In genomic region chr4:29525769-29526658, GRCm38 (mm10) we compare ENCODE assay signal across 12 mouse cellular contexts.
DNase-seq lines count a peak whose midpoint lies in the region; ATAC-seq lines count a peak whose summit lies in the region.
"Had no signal": no experiment of that assay in that cellular context is flagged by ENCODE, and none has a peak within 500 bp of the region (broad histone marks: within the 10 kb centered on the region; RNA-seq: fewer than 3 reads in every experiment).

No protein-coding gene starts in this region.

- H3K9me3 ChIP-seq in midbrain, embryonic 14.5 days (ENCODE audit: control insufficient read depth, low read length) = no peaks in the 10 kb centered on the region
- no peaks in the 10 kb centered on the region for H3K9me3 ChIP-seq in midbrain, embryonic 11.5 days (ENCODE audit: control insufficient read depth, low read length)

- no peaks in the 10 kb centered on the region for H3K36me3 ChIP-seq in midbrain, embryonic 14.5 days (ENCODE audit: control insufficient read depth, insufficient read depth, low read length)
- no peaks in the 10 kb centered on the region for H3K36me3 ChIP-seq in midbrain, embryonic 11.5 days (ENCODE audit: control insufficient read depth, insufficient read depth, low read length)

- peak; percentile 6 for DNase-seq in cerebellum, adult 11-12 months
- DNase-seq in cerebellum, adult 9-11 months = no peak
- DNase-seq in midbrain, embryonic 14.5 days = peak; percentile 12
- no peak for DNase-seq in midbrain, embryonic 11.5 days (ENCODE audit: low spot score, missing footprints)
- DNase-seq in layer of hippocampus, adult 9-10 months (ENCODE audit: low spot score) = peak; percentile 36
- DNase-seq in right cerebral cortex, postnatal 36 days (ENCODE audit: low spot score in 2 of 2) = peak; percentile 50 to 60
- DNase-seq in spleen, postnatal 10 days (ENCODE audit: low spot score in 2 of 2) = no peak
- DNase-seq in thymus, postnatal 0 days (ENCODE audit: low spot score) = no peak
- DNase-seq: gastrocnemius, adult 2 months; thymus, postnatal 36 days had no signal

- H3K4me3 ChIP-seq in midbrain, embryonic 14.5 days (replicated peaks; ENCODE audit: low read depth, low read length) = no peak overlapping the region
- no peak overlapping the region for H3K4me3 ChIP-seq in midbrain, embryonic 11.5 days (ENCODE audit: low read depth, low read length)
- H3K4me3 ChIP-seq: gastrocnemius, adult 2 months had no signal

- 88% methylated on average over 5 of the region's 5 CpGs for WGBS in midbrain, embryonic 14.5 days
- 86% methylated on average over 5 of the region's 5 CpGs for WGBS in midbrain, embryonic 11.5 days

- H3K4me1 ChIP-seq in midbrain, embryonic 14.5 days (ENCODE audit: control insufficient read depth, insufficient read depth, low read length) = no peaks in the 10 kb centered on the region
- H3K4me1 ChIP-seq in midbrain, embryonic 11.5 days (ENCODE audit: control insufficient read depth, insufficient read depth, low read length) = no peaks in the 10 kb centered on the region

- H3K9ac ChIP-seq in midbrain, embryonic 14.5 days (replicated peaks; ENCODE audit: low read length) = no peak overlapping the region
- H3K9ac ChIP-seq in midbrain, embryonic 11.5 days (ENCODE audit: low read length) = no peak overlapping the region

- H3K27ac ChIP-seq in midbrain, embryonic 14.5 days (replicated peaks; ENCODE audit: low read depth, low read length) = no peak overlapping the region
- H3K27ac ChIP-seq in midbrain, embryonic 11.5 days (ENCODE audit: low read depth, low read length) = no peak overlapping the region
- H3K27ac ChIP-seq: gastrocnemius, adult 2 months; macrophage had no signal

- no peak for ATAC-seq in midbrain, embryonic 14.5 days (ENCODE audit: low FRiP score, low TSS enrichment)
- no peak for ATAC-seq in midbrain, embryonic 11.5 days (ENCODE audit: low FRiP score)
- ATAC-seq: intestine, embryonic 16.5 days had no signal

- no peaks in the 10 kb centered on the region for H3K27me3 ChIP-seq in midbrain, embryonic 14.5 days (ENCODE audit: control insufficient read depth, insufficient read depth, low read length)
- no peaks in the 10 kb centered on the region for H3K27me3 ChIP-seq in midbrain, embryonic 11.5 days (ENCODE audit: control insufficient read depth, insufficient read depth, low read length)

- H3K4me2 ChIP-seq in midbrain, embryonic 14.5 days (ENCODE audit: low read length) = no peak overlapping the region
- H3K4me2 ChIP-seq in midbrain, embryonic 11.5 days = no peak overlapping the region

Comparison
In these comparisons a context has a peak if more than half of its experiments do, and no peak if none do; other contexts are left out.
1. DNase-seq: peak in cerebellum, adult 11-12 months (single experiment), midbrain, embryonic 14.5 days (single experiment), layer of hippocampus, adult 9-10 months (single experiment) and right cerebral cortex, postnatal 36 days (2 of 2); none in cerebellum, adult 9-11 months (single experiment), midbrain, embryonic 11.5 days (single experiment), spleen, postnatal 10 days (0 of 2) and thymus, postnatal 0 days (single experiment).